Comparison of ENCODE assay signal across 15 mouse cellular contexts in genomic region chr6:51104336-51104735, GRCm38 (mm10).
A peak's percentile ranks its signal among the peaks of the same experiment; 100 is the strongest.
DNase-seq lines count a peak whose midpoint lies in the region; ATAC-seq and TF ChIP-seq lines count a peak whose summit lies in the region.
"Had no signal": no experiment of that assay in that cellular context is flagged by ENCODE, and none has a peak within 500 bp of the region (broad histone marks: within the 10 kb centered on the region; RNA-seq: fewer than 3 reads in every experiment).

No protein-coding gene starts in this region.

- DNase-seq in gastrocnemius, adult 2 months: peak; percentile 31
- DNase-seq in gastrocnemius, postnatal 36 days: no peak
- peak; percentile 24 for DNase-seq in lung, postnatal 25 days (ENCODE audit: low spot score)
- DNase-seq in lung, postnatal 10 days: no peak
- peak; percentile 37 to 48 for DNase-seq in heart, postnatal 10 days
- DNase-seq in midbrain, embryonic 11.5 days (ENCODE audit: low spot score, missing footprints): no peak
- no peak for DNase-seq in left cerebral cortex, postnatal 10 days (ENCODE audit: extremely low spot score in 1 of 2, low spot score in 2 of 2)
- DNase-seq: adrenal gland, adult 2 months; kidney, postnatal 4 days; left cerebral cortex, postnatal 4 days; right cerebral cortex, postnatal 14 days; thymus, adult 18-20 months had no signal

- no peak overlapping the region for H3K4me3 ChIP-seq in gastrocnemius, adult 2 months
- no peak overlapping the region for H3K4me3 ChIP-seq in stomach, embryonic 16.5 days (replicated peaks; ENCODE audit: low read length)
- no peak overlapping the region for H3K4me3 ChIP-seq in midbrain, embryonic 11.5 days (ENCODE audit: low read depth, low read length)
- H3K4me3 ChIP-seq: midbrain, embryonic 12.5 days had no signal

- intact Hi-C loops in gastrocnemius, adult 2 months (cut with DNase I): no loop called here
- intact Hi-C loops in gastrocnemius, postnatal 36 days (cut with DNase I): no loop called here
- intact Hi-C loops in heart, postnatal 10 days (cut with DNase I): loop anchor here (5.0 kb wide), 1 partner anchor 48 kb away; no protein-coding TSS in a partner anchor
- intact Hi-C loops in left cerebral cortex, postnatal 10 days (cut with DNase I): no loop called here

- no peak overlapping the region for H3K9ac ChIP-seq in stomach, embryonic 16.5 days (ENCODE audit: low read length)
- H3K9ac ChIP-seq in midbrain, embryonic 11.5 days (ENCODE audit: low read length): no peak overlapping the region
- H3K9ac ChIP-seq: hindbrain, embryonic 14.5 days; midbrain, embryonic 12.5 days had no signal

- peaks cover 12% of the 10 kb centered on the region; the same call in 1 of the 2 replicates for H3K4me1 ChIP-seq in stomach, embryonic 16.5 days (ENCODE audit: control insufficient read depth, insufficient read depth, low read length)
- no peaks in the 10 kb centered on the region for H3K4me1 ChIP-seq in midbrain, embryonic 11.5 days (ENCODE audit: control insufficient read depth, insufficient read depth, low read length)
- H3K4me1 ChIP-seq: midbrain, embryonic 12.5 days had no signal

- H3K27ac ChIP-seq in gastrocnemius, adult 2 months: peak overlapping the region; percentile 81
- peak overlapping the region; percentile 43 for H3K27ac ChIP-seq in stomach, embryonic 16.5 days (ENCODE audit: low read length)
- no peak overlapping the region for H3K27ac ChIP-seq in midbrain, embryonic 11.5 days (ENCODE audit: low read depth, low read length)
- H3K27ac ChIP-seq: hindbrain, embryonic 14.5 days; midbrain, embryonic 12.5 days had no signal

- no peaks in the 10 kb centered on the region for H3K36me3 ChIP-seq in stomach, embryonic 16.5 days (ENCODE audit: control insufficient read depth, insufficient read depth, low read length)
- no peaks in the 10 kb centered on the region for H3K36me3 ChIP-seq in midbrain, embryonic 11.5 days (ENCODE audit: control insufficient read depth, insufficient read depth, low read length)
- H3K36me3 ChIP-seq: midbrain, embryonic 12.5 days had no signal

- H3K27me3 ChIP-seq in stomach, embryonic 16.5 days (ENCODE audit: control insufficient read depth, insufficient read depth, low read length): no peaks in the 10 kb centered on the region
- H3K27me3 ChIP-seq in midbrain, embryonic 11.5 days (ENCODE audit: control insufficient read depth, insufficient read depth, low read length): no peaks in the 10 kb centered on the region
- H3K27me3 ChIP-seq: midbrain, embryonic 12.5 days had no signal

- H3K9me3 ChIP-seq in stomach, embryonic 16.5 days (replicated peaks; ENCODE audit: control insufficient read depth, low read length): no peaks in the 10 kb centered on the region
- no peaks in the 10 kb centered on the region for H3K9me3 ChIP-seq in midbrain, embryonic 11.5 days (ENCODE audit: control insufficient read depth, low read length)
- H3K9me3 ChIP-seq: midbrain, embryonic 12.5 days had no signal

- H3K4me2 ChIP-seq in stomach, embryonic 16.5 days (ENCODE audit: low read depth, low read length): no peak overlapping the region
- no peak overlapping the region for H3K4me2 ChIP-seq in midbrain, embryonic 11.5 days
- H3K4me2 ChIP-seq: hindbrain, embryonic 14.5 days; midbrain, embryonic 12.5 days had no signal

- WGBS in stomach, embryonic 16.5 days: 63% methylated on average over 5 of the region's 5 CpGs
- 90% methylated on average over 5 of the region's 5 CpGs for WGBS in midbrain, embryonic 11.5 days

- TF ChIP-seq CTCF in gastrocnemius, adult 2 months (IDR thresholded peaks at IDR 0.05): no peak

- no peak for ATAC-seq in stomach, embryonic 16.5 days (ENCODE audit: insufficient read depth, low FRiP score)
- ATAC-seq in midbrain, embryonic 11.5 days (ENCODE audit: low FRiP score): no peak

Comparison
In these comparisons a context has a peak if more than half of its experiments do, and no peak if none do; other contexts are left out.
1. DNase-seq: peak in gastrocnemius, adult 2 months (single experiment), lung, postnatal 25 days (single experiment) and heart, postnatal 10 days (2 of 2); none in gastrocnemius, postnatal 36 days (0 of 2), lung, postnatal 10 days (single experiment), midbrain, embryonic 11.5 days (single experiment) and left cerebral cortex, postnatal 10 days (0 of 2).